Comparison of ENCODE assay signal across 8 mouse cellular contexts in the genomic region with DNA sequence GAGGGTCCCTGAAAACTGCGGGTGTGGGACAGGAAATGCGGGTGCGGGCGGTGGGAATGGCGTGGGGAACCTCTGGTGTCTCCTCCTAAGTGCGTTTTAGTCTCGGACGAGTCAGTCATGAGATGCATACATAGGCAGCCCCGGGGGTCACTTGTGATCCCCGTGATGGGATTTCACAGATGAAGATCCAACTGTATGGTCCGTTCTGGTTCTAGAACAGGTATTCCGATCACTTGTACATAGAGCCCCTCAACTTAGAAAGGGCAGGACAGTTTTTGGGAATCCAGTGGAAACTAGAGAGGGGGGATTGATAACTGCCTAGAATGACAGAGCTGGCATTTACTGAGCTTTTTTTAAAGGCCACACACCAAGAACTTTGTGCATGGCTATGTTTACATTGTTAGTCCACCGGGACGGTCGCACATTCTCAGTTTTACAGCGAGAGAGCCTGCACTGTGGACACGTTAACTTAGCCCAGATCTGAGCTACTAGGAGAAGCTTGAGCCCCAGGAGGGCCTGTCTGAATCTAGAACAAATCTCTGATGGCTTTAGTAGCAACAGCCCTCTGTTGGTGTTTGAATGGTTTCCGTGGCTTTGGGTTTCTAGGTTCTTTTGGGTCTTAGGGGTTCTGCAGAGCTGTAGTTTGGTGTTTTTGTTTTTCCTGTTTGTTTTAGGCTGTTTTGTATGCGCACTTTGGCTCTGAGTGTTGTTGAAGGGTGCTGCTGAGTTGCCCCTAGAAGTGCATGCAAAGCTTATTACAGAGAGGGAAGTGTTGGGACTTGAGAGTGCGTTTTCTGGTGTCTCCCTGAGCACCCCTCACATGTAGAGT. TPM values are rescaled to one million over a fixed set of nuclear protein-coding genes. Genes with fewer than 3 reads are reported as not detected.
DNase-seq lines count a peak whose midpoint lies in the region; ATAC-seq and TF ChIP-seq lines count a peak whose summit lies in the region.

No protein-coding gene starts in this region.

- 1% methylated on average over 20 of the region's 20 CpGs for WGBS in hindbrain, embryonic 16.5 days
- 5% methylated on average over 20 of the region's 20 CpGs for WGBS in liver, embryonic 14.5 days (ENCODE audit: insufficient replicate concordance)

- H3K36me3 ChIP-seq in hindbrain, embryonic 16.5 days (ENCODE audit: control insufficient read depth, insufficient read depth, low read length), result no peaks in the 10 kb centered on the region
- no peaks in the 10 kb centered on the region for H3K36me3 ChIP-seq in liver, embryonic 14.5 days (replicated peaks; ENCODE audit: control insufficient read depth, insufficient read depth, low read depth)

- ATAC-seq in hindbrain, embryonic 16.5 days, result peak; percentile 5
- no peak for ATAC-seq in liver, embryonic 14.5 days (ENCODE audit: insufficient read depth)

- peak overlapping the region; percentile 90 for H3K4me3 ChIP-seq in hindbrain, embryonic 16.5 days (ENCODE audit: low read length)
- H3K4me3 ChIP-seq in liver, embryonic 14.5 days (ENCODE audit: insufficient read depth in 1 of 2, low read depth in 2 of 2, low read length in 2 of 2), result peak overlapping the region; percentile 81 to 87

- H3K27me3 ChIP-seq in hindbrain, embryonic 16.5 days (replicated peaks; ENCODE audit: control insufficient read depth, insufficient read depth, low read length), result no peaks in the 10 kb centered on the region
- no peaks in the 10 kb centered on the region for H3K27me3 ChIP-seq in liver, embryonic 14.5 days (ENCODE audit: control insufficient read depth, insufficient read depth, low read length)

- peak overlapping the region; percentile 97 for H3K27ac ChIP-seq in hindbrain, embryonic 16.5 days (ENCODE audit: low read depth, low read length)
- H3K27ac ChIP-seq in liver, embryonic 14.5 days, result no peak overlapping the region; the same call in 1 of the 2 replicates

- TF ChIP-seq EP300 in liver, embryonic 14.5 days (IDR thresholded peaks at IDR 0.05; ENCODE audit: low read depth), result no peak

- TF ChIP-seq CTCF in liver, embryonic 14.5 days (IDR thresholded peaks at IDR 0.05; ENCODE audit: low read depth), result no peak

- DNase-seq in layer of hippocampus, adult 9-10 months (ENCODE audit: low spot score), result peak; percentile 9
- DNase-seq in layer of hippocampus, adult 8-10 months (ENCODE audit: low spot score in 2 of 2), result no peak
- DNase-seq in MN1 (ENCODE audit: low spot score), result peak; percentile 32
- peak; percentile 40 for DNase-seq in embryo, embryonic 9.5 days (ENCODE audit: extremely low spot score)
- no peak for DNase-seq in liver, embryonic 14.5 days (ENCODE audit: low read depth in 3 of 3, low spot score in 3 of 3)
- DNase-seq in retina, postnatal 1 day, result peak; percentile 36
- no peak for DNase-seq in gastrocnemius, postnatal 36 days

- H3K4me1 ChIP-seq in hindbrain, embryonic 16.5 days (ENCODE audit: control insufficient read depth, insufficient read depth, low read depth, low read length), result peaks cover 21% of the 10 kb centered on the region
- H3K4me1 ChIP-seq in liver, embryonic 14.5 days (replicated peaks; ENCODE audit: control insufficient read depth in 2 of 2, insufficient read depth in 2 of 2, low read length in 1 of 2), result peaks cover 8 to 13% of the 10 kb centered on the region in 2 experiments; a peak in 3 of 4 replicates

- no peaks in the 10 kb centered on the region for H3K9me3 ChIP-seq in hindbrain, embryonic 16.5 days (ENCODE audit: control insufficient read depth, low read length)
- H3K9me3 ChIP-seq in liver, embryonic 14.5 days (ENCODE audit: control insufficient read depth, low read length), result no peaks in the 10 kb centered on the region

- intact Hi-C loops in gastrocnemius, postnatal 36 days (cut with DNase I), result loop anchor here (5.0 kb wide), 1 partner anchor 121 kb away; no protein-coding TSS in a partner anchor

- H3K4me2 ChIP-seq in hindbrain, embryonic 16.5 days (ENCODE audit: low read length), result peak overlapping the region; percentile 86
- H3K4me2 ChIP-seq in liver, embryonic 14.5 days (ENCODE audit: low read depth), result peak overlapping the region; percentile 72

- peak overlapping the region; percentile 97 for H3K9ac ChIP-seq in hindbrain, embryonic 16.5 days (ENCODE audit: low read depth, low read length)
- peak overlapping the region; percentile 74 for H3K9ac ChIP-seq in liver, embryonic 14.5 days (replicated peaks)

RNA-seq across cellular contexts. Expression of a gene that starts 0.8 kb away (rescaled TPM):
- total RNA-seq in layer of hippocampus, adult 8-10 months (2022), result 10 to 100 TPM; 19.6 to 33.4 (median 22.8) TPM
- 1.5 and 1.8 TPM in 2 replicates for polyA plus RNA-seq in hindbrain, embryonic 16.5 days (2015; fragmentation: Nextera tagmentation; extraction: Ambion mirVana)
- 0.79 and 1.4 TPM in 2 replicates for polyA plus RNA-seq in liver, embryonic 14.5 days (2012; rRNA removed)
- polyA plus RNA-seq in liver, embryonic 14.5 days (2014; fragmentation: Nextera tagmentation; extraction: Ambion mirVana), result 0.83 and 0.93 TPM in 2 replicates
- 1 to 10 TPM; 1.2 to 1.4 TPM for total RNA-seq in gastrocnemius, postnatal 36 days (2021)

RNA-seq across cellular contexts. Expression of a gene that starts 1.0 kb away (rescaled TPM):
- 100 to 1,000 TPM; 163 to 191 (median 171) TPM for total RNA-seq in layer of hippocampus, adult 8-10 months (2022)
- polyA plus RNA-seq in hindbrain, embryonic 16.5 days (2015; fragmentation: Nextera tagmentation; extraction: Ambion mirVana), result 106 and 111 TPM in 2 replicates
- 6.7 and 9.3 TPM in 2 replicates for polyA plus RNA-seq in liver, embryonic 14.5 days (2012; rRNA removed)
- polyA plus RNA-seq in liver, embryonic 14.5 days (2014; fragmentation: Nextera tagmentation; extraction: Ambion mirVana), result 19.7 and 20.1 TPM in 2 replicates
- 10 to 100 TPM in 1 of 2 experiments, 1 to 10 TPM in 1; 7.8 to 11.2 TPM for total RNA-seq in gastrocnemius, postnatal 36 days (2021)

Comparison
In these comparisons a context has a peak if more than half of its experiments do, and no peak if none do; other contexts are left out.
1. DNase-seq: peak in layer of hippocampus, adult 9-10 months (single experiment), MN1 (single experiment), embryo, embryonic 9.5 days (single experiment) and retina, postnatal 1 day (single experiment); none in layer of hippocampus, adult 8-10 months (0 of 2), liver, embryonic 14.5 days (0 of 3) and gastrocnemius, postnatal 36 days (0 of 2).
2. RNA of a gene that starts 0.8 kb away (total RNA-seq): 19.6 to 33.4 TPM in layer of hippocampus, adult 8-10 months; 1.2 to 1.4 TPM in gastrocnemius, postnatal 36 days; every median in the first group is over 4 times any median in the second.
3. RNA of a gene that starts 1.0 kb away (total RNA-seq): 163 to 191 TPM in layer of hippocampus, adult 8-10 months; 7.8 to 11.2 TPM in gastrocnemius, postnatal 36 days; every median in the first group is over 10 times any median in the second.